Mouse (Mus musculus): ENCODE measurements around the gene Rtbdn.

DNA sequence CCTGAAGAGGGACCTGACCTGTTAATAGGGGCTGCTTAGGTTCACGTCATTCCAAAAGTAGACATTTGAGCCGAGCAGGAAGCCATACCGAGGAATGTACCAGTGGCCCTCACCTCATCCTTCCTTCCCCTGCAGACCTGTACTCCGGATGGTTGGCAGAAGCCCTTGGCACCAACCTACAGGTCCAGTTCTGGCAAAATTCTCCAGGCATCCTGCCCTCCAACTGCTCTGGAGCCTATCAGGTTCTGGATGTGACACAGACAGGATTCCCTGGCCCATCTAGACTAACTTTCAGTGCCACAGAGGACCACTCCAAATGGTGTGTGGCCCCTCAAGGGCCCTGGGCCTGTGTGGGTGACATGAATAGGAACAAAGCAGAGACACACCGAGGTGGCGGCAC is 36.2 kb upstream of the Rtbdn start:
- TF ChIP-seq HCFC1 (IDR thresholded peaks at IDR 0.05; ENCODE audit: borderline replicate concordance, insufficient read depth, low read length) (no peak), ZNF384 (IDR thresholded peaks at IDR 0.05; ENCODE audit: low read depth, low read length) (no peak), ZC3H11A (IDR thresholded peaks at IDR 0.05; ENCODE audit: borderline replicate concordance, low read depth, low read length) (no peak), CHD2 (IDR thresholded peaks at IDR 0.05; ENCODE audit: low read depth, low read length) (no peak), MAFK (IDR thresholded peaks at IDR 0.05; ENCODE audit: insufficient read depth, low read depth, low read length) (no peak)

All from ES-E14 (cell line).